Mouse (Mus musculus) MEL (cell line): ENCODE data around the gene Cavin2. TPM values are rescaled to one million over a fixed set of nuclear protein-coding genes. Genes with fewer than 3 reads are reported as not detected.

Source experiments
- DNase-seq: peaks from one replicate; pipeline ENCODE4 v3.0.0; 2011; ENCODE audit warnings: low read depth, low spot score
- H3K27ac ChIP-seq: 2 replicates; pipeline ENCODE4 v1.5.1; 2012; ENCODE audit warnings: low read depth, mild to moderate bottlenecking, control low read depth, low read length, moderate library complexity; ENCODE audit not compliant: control insufficient read depth
- H3K27me3 ChIP-seq, 2 experiments: fragments of 150-350 bp in 1 of 2; sonication (generic) in 1 of 2; 2 replicates each; pipeline ENCODE4 v1.6.1; 2012; ENCODE audit warnings: low read length in 2 of 2, mild to moderate bottlenecking in 2 of 2, improper control_type of control experiment in 1 of 2, moderate library complexity in 1 of 2; ENCODE audit not compliant: insufficient read depth in 2 of 2, control insufficient read depth in 1 of 2
- H3K36me3 ChIP-seq, 2 experiments: 2 replicates each; pipeline ENCODE4 v1.6.1; 2012 to 2014; ENCODE audit warnings: low read length in 2 of 2, improper control_type of control experiment in 1 of 2, inconsistent platforms in 1 of 2, mild to moderate bottlenecking in 1 of 2; ENCODE audit not compliant: insufficient read depth in 2 of 2, control insufficient read depth in 1 of 2
- H3K4me1 ChIP-seq, 2 experiments: fragments of 150-350 bp in 1 of 2; sonication (generic) in 1 of 2; 2 replicates each; pipeline ENCODE4 v1.6.1; 2012; ENCODE audit warnings: low read length in 2 of 2, improper control_type of control experiment in 1 of 2, mild to moderate bottlenecking in 1 of 2; ENCODE audit not compliant: insufficient read depth in 2 of 2, control insufficient read depth in 1 of 2
- H3K4me3 ChIP-seq, 2 experiments: fragments of 150-350 bp in 1 of 2; sonication (generic) in 1 of 2; 2 replicates each; pipeline ENCODE4 v1.5.1; 2012; ENCODE audit warnings: low read depth in 2 of 2, low read length in 2 of 2, mild to moderate bottlenecking in 2 of 2, moderate library complexity in 2 of 2, control low read depth in 1 of 2, improper control_type of control experiment in 1 of 2; ENCODE audit not compliant: control insufficient read depth in 1 of 2, insufficient read depth in 1 of 2
- H3K79me2 ChIP-seq: 2 replicates; pipeline ENCODE4 v1.6.1; 2012; ENCODE audit warnings: mild to moderate bottlenecking, low read length, moderate library complexity; ENCODE audit not compliant: control insufficient read depth, poor library complexity, insufficient read depth
- H3K9ac ChIP-seq: 2 replicates; pipeline ENCODE4 v1.6.1; 2012; ENCODE audit warnings: low read depth, mild to moderate bottlenecking, control low read depth, low read length, moderate library complexity; ENCODE audit not compliant: control insufficient read depth, poor library complexity, severe bottlenecking
- H3K9me3 ChIP-seq: fragments of 150-350 bp; sonication (generic); replicated peaks from 2 replicates; pipeline ENCODE4 v1.6.1; 2012; ENCODE audit warnings: mild to moderate bottlenecking, low read length, improper control_type of control experiment, moderate library complexity; ENCODE audit not compliant: insufficient read depth
- BHLHE40 ChIP-seq: IDR thresholded peaks from 2 replicates; pipeline ENCODE4 v1.6.1; 2012; ENCODE audit warnings: low read depth, mild to moderate bottlenecking, inconsistent platforms, low read length, improper control_type of control experiment, borderline replicate concordance
- CHD1 ChIP-seq: IDR thresholded peaks from 2 replicates; pipeline ENCODE4 v1.6.1; 2012; ENCODE audit warnings: low read depth, mild to moderate bottlenecking, inconsistent platforms, low read length, improper control_type of control experiment
- CHD2 ChIP-seq: IDR thresholded peaks from 2 replicates; pipeline ENCODE4 v1.6.1; 2011; ENCODE audit warnings: low read length, improper control_type of control experiment
- CTCF ChIP-seq, 3 experiments: IDR thresholded peaks in 2 of 3; conservative IDR thresholded peaks in 1 of 3; 2 replicates each; pipeline ENCODE4 v1.5.1; 2011 to 2012; ENCODE audit warnings: low read length in 3 of 3, low read depth in 2 of 3, mild to moderate bottlenecking in 2 of 3, improper control_type of control experiment in 1 of 3, inconsistent platforms in 1 of 3, mixed read lengths in 1 of 3, moderate library complexity in 1 of 3; ENCODE audit not compliant: control insufficient read depth in 1 of 3, insufficient read depth in 1 of 3, poor library complexity in 1 of 3, severe bottlenecking in 1 of 3
- E2F4 ChIP-seq: IDR thresholded peaks from 2 replicates; pipeline ENCODE4 v1.6.1; 2011; ENCODE audit warnings: low read depth, low read length, improper control_type of control experiment, borderline replicate concordance
- ETS1 ChIP-seq: IDR thresholded peaks from 2 replicates; pipeline ENCODE4 v1.6.1; 2012; ENCODE audit warnings: low read depth, mild to moderate bottlenecking, inconsistent platforms, low read length, improper control_type of control experiment, moderate library complexity
- GATA1 ChIP-seq: IDR thresholded peaks from 2 replicates; pipeline ENCODE4 v1.6.1; 2011; ENCODE audit warnings: low read depth, low read length, improper control_type of control experiment
- MAX ChIP-seq: IDR thresholded peaks from 2 replicates; pipeline ENCODE4 v1.6.1; 2011; ENCODE audit warnings: low read length, improper control_type of control experiment
- MAZ ChIP-seq: IDR thresholded peaks from 2 replicates; pipeline ENCODE4 v1.6.1; 2012; ENCODE audit warnings: low read depth, mild to moderate bottlenecking, inconsistent platforms, low read length, improper control_type of control experiment
- MXI1 ChIP-seq: IDR thresholded peaks from 2 replicates; pipeline ENCODE4 v1.6.1; 2011; ENCODE audit warnings: mild to moderate bottlenecking, low read depth, low read length, improper control_type of control experiment
- MYC ChIP-seq: IDR thresholded peaks from 2 replicates; pipeline ENCODE4 v1.6.1; 2011; ENCODE audit warnings: low read depth, mild to moderate bottlenecking, low read length, improper control_type of control experiment, moderate library complexity
- NELFE ChIP-seq: IDR thresholded peaks from 2 replicates; pipeline ENCODE4 v1.6.1; 2011; ENCODE audit warnings: low read depth, low read length, improper control_type of control experiment
- POLR2A ChIP-seq, 2 experiments: IDR thresholded peaks; 2 replicates each; pipeline ENCODE4 v1.6.1; 2011 to 2012; ENCODE audit warnings: low read length in 2 of 2, mild to moderate bottlenecking in 2 of 2, control low read depth in 1 of 2, improper control_type of control experiment in 1 of 2, low read depth in 1 of 2, moderate library complexity in 1 of 2; ENCODE audit not compliant: control insufficient read depth in 1 of 2, insufficient read depth in 1 of 2, poor library complexity in 1 of 2
- POLR2AphosphoS5 ChIP-seq: IDR thresholded peaks from 2 replicates; pipeline ENCODE4 v1.6.1; 2012; ENCODE audit warnings: low read depth, borderline replicate concordance, mild to moderate bottlenecking, inconsistent platforms, low read length, moderate library complexity, mixed read lengths
- RAD21 ChIP-seq: IDR thresholded peaks from 2 replicates; pipeline ENCODE4 v1.6.1; 2011; ENCODE audit warnings: mild to moderate bottlenecking, low read depth, low read length, improper control_type of control experiment
- RCOR1 ChIP-seq: IDR thresholded peaks from 2 replicates; pipeline ENCODE4 v1.6.1; 2012; ENCODE audit warnings: low read depth, mild to moderate bottlenecking, inconsistent platforms, low read length, improper control_type of control experiment
- SIN3A ChIP-seq: IDR thresholded peaks from 2 replicates; pipeline ENCODE4 v1.6.1; 2012; ENCODE audit warnings: low read length, improper control_type of control experiment, inconsistent platforms
- TAL1 ChIP-seq: IDR thresholded peaks from 2 replicates; pipeline ENCODE4 v1.6.1; 2012; ENCODE audit warnings: mild to moderate bottlenecking, inconsistent platforms, low read length, moderate library complexity, mixed read lengths
- TBP ChIP-seq: IDR thresholded peaks from 2 replicates; pipeline ENCODE4 v1.8.0; 2011; ENCODE audit warnings: low read depth, low read length, improper control_type of control experiment
- UBTF ChIP-seq: IDR thresholded peaks from 2 replicates; pipeline ENCODE4 v1.6.1; 2012; ENCODE audit warnings: low read depth, mild to moderate bottlenecking, inconsistent platforms, low read length, improper control_type of control experiment, moderate library complexity, borderline replicate concordance; ENCODE audit not compliant: insufficient read depth
- ZC3H11A ChIP-seq: IDR thresholded peaks from 2 replicates; pipeline ENCODE4 v1.6.1; 2012; ENCODE audit warnings: low read depth, mild to moderate bottlenecking, inconsistent platforms, low read length, improper control_type of control experiment
- polyA plus RNA-seq, 2 experiments: library from polyadenylated mRNA; stranded (reverse) in 1 of 2; unstranded in 1 of 2; fragments of >175 nt in 1 of 2; fragments of >200 nt in 1 of 2; gene quantifications; 2 replicates each; pipeline versions ENCODE4 v1.2.1 to v1.2.4; 2012; ENCODE audit warnings: low replicate concordance in 2 of 2, low read depth in 1 of 2; ENCODE audit not compliant: insufficient read length in 2 of 2, insufficient read depth in 1 of 2, missing spikeins in 1 of 2
- total RNA-seq: library from RNA; depleted of rRNA; stranded (reverse); fragments of 300-350 nt; gene quantifications from 2 replicates; pipeline ENCODE4 v1.2.3, GENCODE M21; 2012

The Cavin2 gene
- total and polyA plus RNA-seq, 3 experiments, result not detected

DNA sequence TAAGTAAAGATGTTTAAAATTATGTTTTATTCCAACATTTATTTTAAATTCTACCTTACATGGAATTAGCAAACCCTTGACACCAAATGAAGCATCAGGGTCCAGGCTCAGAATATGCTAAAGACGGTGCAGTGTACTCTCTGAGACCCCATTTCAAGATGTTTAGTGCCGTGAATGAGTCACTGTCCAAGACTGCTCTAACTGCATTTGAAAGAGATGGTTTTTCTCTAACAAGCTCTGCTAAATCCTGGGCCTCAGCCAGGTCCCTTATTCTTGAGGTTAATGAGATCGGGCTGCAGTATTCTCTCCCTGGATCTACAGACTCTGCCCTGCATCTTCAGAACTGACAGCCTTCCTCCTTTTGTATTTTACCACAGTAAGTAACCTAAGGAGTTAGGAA lies 55.2 kb downstream of the Cavin2 start:
- Histone ChIP-seq H3K9me3 (no peaks in the 10 kb centered on the region), H3K79me2 (no peaks in the 10 kb centered on the region), H3K27ac (no peak overlapping the region), H3K36me3 (no peaks in the 10 kb centered on the region), H3K27me3 (no peaks in the 10 kb centered on the region), H3K4me1 (no peaks in the 10 kb centered on the region), H3K4me3 (no peak overlapping the region), H3K9ac (no peak overlapping the region)
- no peak for DNase-seq
- no peak for TF ChIP-seq MXI1
- no peak for TF ChIP-seq MAZ
- no peak for TF ChIP-seq ZC3H11A
- no peak for TF ChIP-seq MYC
- no peak for TF ChIP-seq SIN3A
- no peak for TF ChIP-seq POLR2AphosphoS5
- no peak for TF ChIP-seq E2F4

GRCm38 (mm10) chr1:51347596-51347995 lies 58.7 kb downstream of the Cavin2 start:
- TF ChIP-seq RCOR1 (no peak), TBP (no peak), TAL1 (no peak), MAX (no peak), CHD2 (no peak), RAD21 (peak; percentile 3), GATA1 (no peak), BHLHE40 (no peak), NELFE (no peak), POLR2AphosphoS5 (no peak), CTCF (IDR thresholded peaks at IDR 0.05 in 2 of 3, conservative IDR thresholded peaks at IDR 0.05 in 1 of 3; ENCODE audit: control insufficient read depth in 1 of 3, insufficient read depth in 1 of 3, low read depth in 2 of 3, low read length in 3 of 3, poor library complexity in 1 of 3, severe bottlenecking in 1 of 3) (peak; percentile 9 to 28 (median 17); a peak in 2 of 6 replicates), ETS1 (no peak), CHD1 (no peak), POLR2A (IDR thresholded peaks at IDR 0.05; ENCODE audit: control insufficient read depth in 1 of 2, insufficient read depth in 1 of 2, low read depth in 1 of 2, low read length in 2 of 2, poor library complexity in 1 of 2) (no peak), UBTF (no peak)
- peak; percentile 33 for DNase-seq

More at GRCm38 (mm10) chr1:51347596-51347995, 58.7 kb downstream of the Cavin2 start:
- Histone ChIP-seq H3K36me3 (no peaks in the 10 kb centered on the region), H3K9me3 (no peaks in the 10 kb centered on the region), H3K27ac (no peak overlapping the region), H3K27me3 (no peaks in the 10 kb centered on the region), H3K4me3 (no peak overlapping the region), H3K9ac (no peak overlapping the region), H3K79me2 (no peaks in the 10 kb centered on the region), H3K4me1 (no peaks in the 10 kb centered on the region)
